Mouse (Mus musculus): ENCODE results near the gene Capn1.

Capn1 gene

GRCm38 (mm10) chr19:5952071-5952691 lies 63.5 kb downstream of the Capn1 start:
- no peak for DNase-seq (ENCODE audit: low spot score in 2 of 2)

GRCm38 (mm10) chr19:5951631-5952030 lies 64.1 kb downstream of the Capn1 start:
- DNase-seq (ENCODE audit: low spot score in 2 of 2), result no peak

- DNase-seq (ENCODE audit: low spot score in 2 of 2), result no peak
Measured at GRCm38 (mm10) chr19:5950218-5950617, 65.5 kb downstream of the Capn1 start.

DNA sequence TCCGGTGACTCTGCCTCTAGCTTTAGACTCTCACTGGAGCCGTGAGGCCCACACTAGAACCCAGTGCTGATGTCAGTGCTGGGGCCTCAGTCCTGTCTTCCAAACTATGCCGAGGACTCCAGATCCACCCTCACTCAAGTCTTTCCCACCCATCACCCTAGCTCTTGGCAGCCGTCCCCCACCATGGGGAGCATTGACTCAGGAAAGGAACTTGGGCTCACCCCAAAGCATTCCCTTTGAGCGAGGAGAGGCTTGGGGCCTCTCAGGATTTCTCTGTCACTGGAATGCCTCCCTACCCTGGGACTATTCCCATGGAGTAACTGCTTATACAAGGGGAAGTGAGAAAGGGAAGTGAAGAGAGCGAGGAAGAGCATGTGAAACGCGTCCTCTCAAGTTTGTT lies 69.8 kb downstream of the Capn1 start:
- DNase-seq (ENCODE audit: low spot score in 2 of 2), result no peak

DNA sequence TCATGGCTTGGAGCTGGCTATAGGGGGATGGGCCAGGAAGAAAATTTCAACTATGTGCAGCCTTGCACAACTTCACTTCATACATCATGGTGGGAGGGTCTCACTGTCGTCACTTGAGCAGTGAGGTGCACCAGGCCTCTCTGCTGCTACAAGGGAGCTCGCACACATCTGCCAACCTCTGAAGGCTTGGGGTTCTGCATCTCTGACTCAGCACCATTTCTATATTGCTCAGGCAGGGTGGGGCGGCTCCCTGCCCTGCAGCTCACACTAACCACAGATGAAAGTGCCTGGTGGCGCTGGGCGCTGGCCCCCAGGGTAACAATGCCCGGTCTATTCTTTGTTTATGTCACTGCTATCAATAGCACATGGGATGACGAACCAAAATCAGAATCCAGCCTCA lies 70.7 kb downstream of the Capn1 start:
- DNase-seq (ENCODE audit: low spot score in 2 of 2), result no peak

GRCm38 (mm10) chr19:5944145-5944544 lies 71.6 kb downstream of the Capn1 start:
- no peak for DNase-seq (ENCODE audit: low spot score in 2 of 2)

DNA sequence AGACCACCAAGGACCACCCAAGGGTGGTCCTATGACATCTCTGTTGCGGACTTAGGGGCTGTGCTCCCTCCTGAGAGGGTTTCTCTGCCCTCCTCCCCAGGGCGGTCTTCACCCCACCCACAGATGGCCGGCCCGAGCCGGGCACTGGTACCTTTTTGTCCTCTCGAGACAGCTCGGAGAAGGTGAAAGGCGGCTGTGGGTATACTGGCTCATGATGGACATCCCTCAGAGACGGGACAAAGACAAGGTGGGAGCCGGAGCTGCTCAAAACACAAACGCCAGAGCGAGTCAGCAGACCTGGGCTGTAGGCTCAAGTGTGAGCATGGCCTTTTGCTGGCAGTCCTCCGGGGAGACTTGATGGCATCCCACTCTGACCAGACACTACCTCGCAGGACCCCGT lies 72.3 kb downstream of the Capn1 start:
- no peak for DNase-seq (ENCODE audit: low spot score in 2 of 2)

DNA sequence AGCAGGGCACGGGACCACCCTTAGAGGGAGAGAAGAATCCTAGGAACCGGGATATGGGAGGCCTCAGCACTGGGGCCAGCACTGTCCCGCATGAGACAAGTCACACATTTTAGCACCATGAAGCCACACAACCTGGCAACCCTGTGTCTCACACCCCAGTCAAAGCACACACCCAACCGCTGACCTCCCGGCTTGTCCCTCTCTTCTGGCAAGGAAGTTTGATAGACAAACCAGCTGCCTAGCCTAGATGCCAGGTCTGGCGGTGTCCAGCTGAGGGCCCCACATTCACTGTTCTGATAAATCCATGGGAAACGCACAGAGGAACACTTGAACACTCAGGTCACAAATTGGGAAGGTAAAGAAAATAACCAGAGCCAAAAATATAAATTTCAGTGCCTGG lies 73.1 kb downstream of the Capn1 start:
- no peak for DNase-seq (ENCODE audit: low spot score in 2 of 2)

- no peak for DNase-seq (ENCODE audit: low spot score in 2 of 2)
Measured at GRCm38 (mm10) chr19:5940656-5941055, 75.0 kb downstream of the Capn1 start.

GRCm38 (mm10) chr19:5940173-5940572 lies 75.5 kb downstream of the Capn1 start:
- peak; percentile 57 to 71 for DNase-seq (ENCODE audit: low spot score in 2 of 2)

- no peak for DNase-seq (ENCODE audit: low spot score in 2 of 2)
Measured at GRCm38 (mm10) chr19:5939715-5940114, 76.0 kb downstream of the Capn1 start.

All from right cerebral cortex, postnatal 10 days (tissue).